In genomic region chr16:56873410-56873809, GRCm38 (mm10) we compare ENCODE assay signal across 33 mouse cellular contexts. TPM values are rescaled to one million over a fixed set of nuclear protein-coding genes. Genes with fewer than 3 reads are reported as not detected.
A peak's percentile ranks its signal among the peaks of the same experiment; 100 is the strongest.
DNase-seq lines count a peak whose midpoint lies in the region; ATAC-seq and TF ChIP-seq lines count a peak whose summit lies in the region.
"Had no signal": no experiment of that assay in that cellular context is flagged by ENCODE, and none has a peak within 500 bp of the region (broad histone marks: within the 10 kb centered on the region; RNA-seq: fewer than 3 reads in every experiment).

No protein-coding gene starts in this region.

- CTCF ChIA-PET in Patski (lab: Charles Lee): no interaction called here

- DNase-seq in 3T3-L1 (ENCODE audit: low read depth, low spot score) (peak; percentile 96), Patski (ENCODE audit: low read depth, low spot score) (no peak)
- DNase-seq in gonadal fat pad, adult 2 months (ENCODE audit: low read depth): peak; percentile 80
- DNase-seq in lung, adult 2 months: no peak
- DNase-seq: adrenal gland, adult 8-10 months; cerebellum, adult 11 months; cerebellum, adult 9-10 months; cerebellum, postnatal 36 days; gastrocnemius, postnatal 25 days; heart, adult 18-20 months; heart, postnatal 36 days; kidney, adult 11 months; kidney, postnatal 14 days; liver, embryonic 13.5 days; lung, embryonic 14.5 days; lung, postnatal 14 days; right cerebral cortex, postnatal 25 days; thymus, postnatal 25 days had no signal

- no peak for TF ChIP-seq POLR2A in lung, adult 2 months (IDR thresholded peaks at IDR 0.05; ENCODE audit: borderline replicate concordance, extremely low read depth, low read depth, low read length)

- WGBS in intestine, postnatal 0 days: 49% methylated on average over 2 of the region's 2 CpGs
- 51% methylated on average over 2 of the region's 2 CpGs for WGBS in intestine, embryonic 15.5 days
- 38% methylated on average over 2 of the region's 2 CpGs for WGBS in lung, adult 2 months

- 0 out of 2 replicates have a peak, but pooled peaks have one; percentile 11 for TF ChIP-seq CTCF in intestine, postnatal 0 days (IDR thresholded peaks at IDR 0.05; ENCODE audit: low read depth)
- peak; percentile 13 for TF ChIP-seq CTCF in Patski (IDR thresholded peaks at IDR 0.05)
- TF ChIP-seq CTCF in lung, adult 2 months (IDR thresholded peaks at IDR 0.05; ENCODE audit: insufficient read depth, low read length): no peak

- no peaks in the 10 kb centered on the region for H3K4me1 ChIP-seq in intestine, postnatal 0 days (replicated peaks; ENCODE audit: control insufficient read depth, insufficient read depth, low read length)
- H3K4me1 ChIP-seq in intestine, embryonic 15.5 days (replicated peaks): no peaks in the 10 kb centered on the region
- H3K4me1 ChIP-seq in lung, adult 2 months (ENCODE audit: control insufficient read depth, insufficient read depth, low read length): no peaks in the 10 kb centered on the region; the same call in 1 of the 2 replicates
- H3K4me1 ChIP-seq: embryonic facial prominence, embryonic 12.5 days; forebrain, embryonic 13.5 days; hindbrain, embryonic 12.5 days; limb, embryonic 15.5 days; liver, embryonic 13.5 days; midbrain, embryonic 10.5 days; stomach, embryonic 15.5 days had no signal

- no peak overlapping the region for H3K4me2 ChIP-seq in intestine, postnatal 0 days (replicated peaks; ENCODE audit: low read depth)
- H3K4me2 ChIP-seq in intestine, embryonic 15.5 days (replicated peaks): no peak overlapping the region
- H3K4me2 ChIP-seq: embryonic facial prominence, embryonic 12.5 days; forebrain, embryonic 13.5 days; heart, embryonic 11.5 days; hindbrain, embryonic 12.5 days; limb, embryonic 15.5 days; liver, embryonic 13.5 days; lung, embryonic 14.5 days; stomach, embryonic 15.5 days had no signal

- no peaks in the 10 kb centered on the region for H3K9me3 ChIP-seq in intestine, postnatal 0 days (ENCODE audit: control insufficient read depth)
- no peaks in the 10 kb centered on the region for H3K9me3 ChIP-seq in intestine, embryonic 15.5 days
- H3K9me3 ChIP-seq: embryonic facial prominence, embryonic 12.5 days; forebrain, embryonic 13.5 days; hindbrain, embryonic 12.5 days; limb, embryonic 15.5 days; liver, embryonic 13.5 days; midbrain, embryonic 10.5 days; stomach, embryonic 15.5 days had no signal

- no peak overlapping the region for H3K27ac ChIP-seq in intestine, postnatal 0 days (ENCODE audit: low read depth, low read length)
- H3K27ac ChIP-seq in intestine, embryonic 15.5 days: no peak overlapping the region
- H3K27ac ChIP-seq: embryonic facial prominence, embryonic 12.5 days; forebrain, embryonic 13.5 days; hindbrain, embryonic 12.5 days; limb, embryonic 15.5 days; liver, embryonic 13.5 days; midbrain, embryonic 10.5 days; stomach, embryonic 15.5 days had no signal

- in situ Hi-C loops in Patski (cut with MboI; ENCODE audit: low pct_unique_long_range_greater_than_20kb): no loop called here

- H3K9ac ChIP-seq in intestine, postnatal 0 days (ENCODE audit: low read depth, low read length): no peak overlapping the region
- H3K9ac ChIP-seq in intestine, embryonic 15.5 days: no peak overlapping the region
- H3K9ac ChIP-seq: embryonic facial prominence, embryonic 12.5 days; forebrain, embryonic 13.5 days; hindbrain, embryonic 12.5 days; limb, embryonic 15.5 days; liver, embryonic 13.5 days; lung, embryonic 14.5 days; stomach, embryonic 15.5 days had no signal

- POLR2A ChIA-PET in Patski (lab: Charles Lee): no interaction called here

- H3K4me3 ChIP-seq in intestine, postnatal 0 days (ENCODE audit: low read depth, low read length): no peak overlapping the region
- no peak overlapping the region for H3K4me3 ChIP-seq in intestine, embryonic 15.5 days (replicated peaks)
- H3K4me3 ChIP-seq in lung, adult 2 months (replicated peaks; ENCODE audit: extremely low read depth, low read depth, low read length): no peak overlapping the region
- H3K4me3 ChIP-seq: embryonic facial prominence, embryonic 12.5 days; erythroblast, embryonic 14.5 days; forebrain, embryonic 13.5 days; hindbrain, embryonic 12.5 days; limb, embryonic 15.5 days; liver, embryonic 13.5 days; midbrain, embryonic 10.5 days; stomach, embryonic 15.5 days had no signal

- no peaks in the 10 kb centered on the region for H3K36me3 ChIP-seq in intestine, postnatal 0 days (ENCODE audit: control insufficient read depth, insufficient read depth)
- H3K36me3 ChIP-seq in intestine, embryonic 15.5 days: no peaks in the 10 kb centered on the region
- H3K36me3 ChIP-seq: embryonic facial prominence, embryonic 12.5 days; hindbrain, embryonic 12.5 days; limb, embryonic 15.5 days; liver, embryonic 13.5 days; midbrain, embryonic 10.5 days; stomach, embryonic 15.5 days had no signal

- ATAC-seq in intestine, postnatal 0 days: no peak
- ATAC-seq in intestine, embryonic 15.5 days: no peak
- no peak for ATAC-seq in Patski
- no peak for ATAC-seq in cerebellum, adult (ENCODE audit: insufficient number of reproducible peaks, low FRiP score, low TSS enrichment)
- ATAC-seq: CD4-positive, CD25-positive, alpha-beta regulatory T cell, adult 4 months; forebrain, embryonic 13.5 days; midbrain, embryonic 16.5 days had no signal

- H3K27me3 ChIP-seq in intestine, postnatal 0 days (replicated peaks; ENCODE audit: control insufficient read depth, insufficient read depth, low read length): no peaks in the 10 kb centered on the region
- H3K27me3 ChIP-seq in intestine, embryonic 15.5 days (replicated peaks): no peaks in the 10 kb centered on the region
- H3K27me3 ChIP-seq in Patski: peaks cover 12% of the 10 kb centered on the region
- H3K27me3 ChIP-seq: embryonic facial prominence, embryonic 12.5 days; forebrain, embryonic 13.5 days; hindbrain, embryonic 12.5 days; limb, embryonic 15.5 days; liver, embryonic 13.5 days; stomach, embryonic 15.5 days had no signal

RNA-seq across cellular contexts. Expression of gene Tmem45a, which starts 12.6 kb away (rescaled TPM):
- 6.0 and 6.1 TPM in 2 replicates for polyA plus RNA-seq in intestine, postnatal 0 days (2015; fragmentation: Nextera tagmentation; extraction: Ambion mirVana)
- 30.5 and 31.6 TPM in 2 replicates for polyA plus RNA-seq in intestine, embryonic 15.5 days (2015; fragmentation: Nextera tagmentation; extraction: Ambion mirVana)
- polyA plus RNA-seq in Patski (2021): not detected
- 4.0 and 4.4 TPM in 2 replicates for polyA plus RNA-seq in gonadal fat pad, adult 2 months (2012; rRNA removed)
- 2.2 and 5.1 TPM in 2 replicates for polyA plus RNA-seq in lung, adult 2 months (2012; rRNA removed)
- polyA plus RNA-seq: erythroblast, embryonic 14.5 days had no signal

RNA-seq across cellular contexts. Expression of gene Lnp1, which starts 54.5 kb away (rescaled TPM):
- polyA plus RNA-seq in intestine, postnatal 0 days (2015; fragmentation: Nextera tagmentation; extraction: Ambion mirVana): not detected in 2 replicates
- not detected in 2 replicates for polyA plus RNA-seq in intestine, embryonic 15.5 days (2015; fragmentation: Nextera tagmentation; extraction: Ambion mirVana)
- polyA plus RNA-seq in Patski (2021): not detected
- polyA plus RNA-seq in gonadal fat pad, adult 2 months (2012; rRNA removed): not detected in 2 replicates
- polyA plus RNA-seq in lung, adult 2 months (2012; rRNA removed): not detected in 2 replicates
- polyA plus RNA-seq: CD4-positive, CD25-positive, alpha-beta regulatory T cell, adult 4 months; embryonic facial prominence, embryonic 12.5 days; erythroblast, embryonic 14.5 days; forebrain, embryonic 13.5 days; kidney, embryonic 14.5 days; liver, embryonic 13.5 days; lung, embryonic 14.5 days; midbrain, embryonic 10.5 days; midbrain, embryonic 16.5 days; neural tube, embryonic 11.5 days; stomach, embryonic 15.5 days had no signal

Comparison
In these comparisons a context has a peak if more than half of its experiments do, and no peak if none do; other contexts are left out.
1. DNase-seq: peak in 3T3-L1 (single experiment) and gonadal fat pad, adult 2 months (single experiment); none in Patski (single experiment) and lung, adult 2 months (single experiment).